Mouse (Mus musculus): ENCODE results near the gene Rptor.

Rptor gene

DNA sequence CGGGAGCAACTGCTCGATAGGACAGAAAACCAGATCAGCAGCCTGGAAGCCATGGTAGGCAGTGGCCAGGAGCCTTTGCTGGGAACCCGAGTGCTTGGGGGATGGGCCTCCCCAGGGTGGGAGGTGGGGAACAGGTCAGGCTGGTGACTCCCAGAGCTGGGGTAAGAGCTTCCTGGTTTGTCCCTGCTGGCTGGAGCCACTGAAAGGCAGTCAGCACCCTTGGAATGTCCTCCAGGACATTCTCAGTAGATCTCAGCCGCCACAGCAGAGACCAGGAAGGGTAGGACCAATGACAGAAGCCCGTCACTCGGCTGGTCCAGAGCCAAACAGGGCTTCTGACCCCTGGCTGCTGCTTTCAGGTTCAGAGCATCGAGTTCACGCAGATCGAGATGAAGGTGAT lies 313.0 kb downstream of the Rptor start:
- no peak for DNase-seq

DNA sequence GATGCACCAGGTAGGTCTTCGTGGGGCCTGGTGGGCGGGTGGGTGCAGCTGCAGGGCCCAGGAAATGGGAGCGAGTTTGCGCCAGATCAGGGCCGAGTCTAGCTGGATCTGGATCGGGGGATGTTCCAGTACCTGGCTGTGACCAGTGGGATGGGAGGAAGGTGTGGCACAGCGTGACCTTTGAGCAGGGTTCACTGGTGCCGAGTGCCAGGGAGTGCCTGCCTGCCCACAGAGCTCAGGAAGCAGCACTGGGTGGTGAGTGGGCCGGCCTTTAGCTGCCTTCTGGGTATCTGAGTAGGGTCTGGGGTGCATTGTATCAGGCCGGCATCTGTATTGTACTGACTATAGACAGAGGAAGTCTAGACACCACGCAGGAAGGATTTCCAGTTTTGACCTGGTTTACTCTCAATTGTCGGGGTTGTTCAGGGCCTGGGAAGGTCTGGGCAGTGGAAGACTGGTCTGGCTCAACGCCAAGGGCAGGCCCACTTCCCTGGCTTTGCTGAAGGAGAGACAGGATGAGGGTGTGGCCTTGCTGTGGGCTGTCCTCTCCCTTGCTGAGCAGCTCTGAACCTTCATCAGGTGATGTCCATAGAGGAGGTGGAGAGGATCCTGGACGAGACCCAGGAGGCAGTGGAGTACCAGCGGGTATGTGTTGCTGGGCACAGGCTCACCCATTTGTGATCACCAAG lies 313.5 kb downstream of the Rptor start:
- DNase-seq = no peak

GRCm38 (mm10) chr11:119916834-119917469 lies 314.2 kb downstream of the Rptor start:
- no peak for DNase-seq

DNA sequence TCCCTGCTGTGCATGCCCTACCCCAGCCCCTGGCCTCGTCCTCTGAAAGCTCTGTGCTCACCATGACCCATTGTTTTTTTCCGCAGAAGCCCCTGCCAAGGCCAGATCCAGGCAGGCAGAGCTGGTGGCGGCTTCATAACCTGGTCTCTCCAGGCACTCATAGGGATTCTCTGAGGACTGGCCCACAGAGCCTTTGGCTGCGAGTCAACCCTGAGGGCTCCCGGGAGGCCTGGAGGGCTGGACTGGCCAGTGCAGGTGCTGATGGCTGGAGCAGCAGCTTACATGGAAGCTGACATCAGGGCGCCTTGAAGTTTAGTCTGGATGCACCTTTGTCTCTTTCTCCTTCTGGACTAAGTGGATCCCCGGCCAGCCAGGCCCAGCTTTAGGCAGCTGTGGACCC lies 315.8 kb downstream of the Rptor start:
- DNase-seq = no peak

GRCm38 (mm10) chr11:119919432-119919831 lies 316.7 kb downstream of the Rptor start:
- no peak for DNase-seq

- DNase-seq = no peak
Measured at GRCm38 (mm10) chr11:119919897-119920296, 317.2 kb downstream of the Rptor start.

- no peak for DNase-seq
Measured at GRCm38 (mm10) chr11:119920668-119921067, 318.0 kb downstream of the Rptor start.

- DNase-seq = no peak
Measured at GRCm38 (mm10) chr11:119925176-119925575, 322.5 kb downstream of the Rptor start.

- no peak for DNase-seq
Measured at GRCm38 (mm10) chr11:119926762-119927161, 324.1 kb downstream of the Rptor start.

GRCm38 (mm10) chr11:119928023-119928681 lies 325.4 kb downstream of the Rptor start:
- peak; percentile 64 for DNase-seq

DNA sequence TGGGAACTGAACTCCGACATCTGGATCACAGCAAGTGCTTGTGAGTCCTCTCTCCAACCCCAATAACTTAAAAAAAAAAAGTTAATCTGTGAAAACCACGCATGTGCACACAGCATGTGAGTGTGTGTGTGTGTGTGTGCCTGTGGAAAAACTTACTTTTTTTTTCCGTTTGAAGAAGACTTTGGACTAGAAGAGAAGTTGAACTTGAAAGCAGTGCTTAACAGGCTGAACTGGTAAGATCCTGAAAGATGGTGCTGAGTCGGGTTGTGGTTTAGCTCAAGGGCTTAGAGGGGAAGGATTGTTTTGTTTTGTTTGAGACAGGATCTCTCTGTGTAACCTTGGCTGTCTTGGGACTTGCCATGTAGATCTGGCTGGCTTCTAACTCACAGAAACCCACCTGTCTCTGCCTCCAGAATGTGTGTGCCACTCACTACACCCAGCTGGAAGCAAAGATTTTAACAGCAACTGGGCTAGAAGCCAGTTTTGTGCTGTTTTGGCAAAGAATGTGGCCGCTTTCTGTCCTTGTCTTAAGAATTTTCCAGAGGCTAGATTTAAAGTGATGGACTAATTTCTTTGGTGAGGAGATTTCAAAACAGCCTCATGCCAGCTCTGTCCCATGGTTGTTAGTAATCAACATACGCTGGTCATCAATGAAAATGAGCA lies 327.0 kb downstream of the Rptor start:
- no peak for DNase-seq

DNA sequence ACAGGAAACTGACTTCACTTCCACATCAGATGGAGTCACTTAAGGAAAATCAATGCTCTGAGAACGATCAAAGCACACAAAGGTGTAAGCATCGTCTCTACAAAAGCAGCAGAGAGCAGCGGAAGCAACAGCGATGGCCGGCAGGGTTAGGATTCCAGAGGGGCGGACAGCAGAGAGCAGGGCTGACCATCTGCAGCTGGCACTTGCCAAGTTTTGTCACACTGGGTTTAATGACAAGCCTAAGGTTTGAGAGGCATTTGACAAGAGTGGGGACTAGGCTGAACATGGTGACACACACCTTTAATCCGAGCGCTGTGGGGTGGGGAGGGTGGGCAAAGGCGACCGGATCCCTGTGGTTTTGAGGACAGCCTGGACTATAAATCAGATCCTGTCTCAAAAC lies 329.1 kb downstream of the Rptor start:
- no peak for DNase-seq

GRCm38 (mm10) chr11:119933142-119933541 lies 330.4 kb downstream of the Rptor start:
- no peak for DNase-seq

GRCm38 (mm10) chr11:119933819-119934583 lies 331.3 kb downstream of the Rptor start:
- DNase-seq = no peak

DNA sequence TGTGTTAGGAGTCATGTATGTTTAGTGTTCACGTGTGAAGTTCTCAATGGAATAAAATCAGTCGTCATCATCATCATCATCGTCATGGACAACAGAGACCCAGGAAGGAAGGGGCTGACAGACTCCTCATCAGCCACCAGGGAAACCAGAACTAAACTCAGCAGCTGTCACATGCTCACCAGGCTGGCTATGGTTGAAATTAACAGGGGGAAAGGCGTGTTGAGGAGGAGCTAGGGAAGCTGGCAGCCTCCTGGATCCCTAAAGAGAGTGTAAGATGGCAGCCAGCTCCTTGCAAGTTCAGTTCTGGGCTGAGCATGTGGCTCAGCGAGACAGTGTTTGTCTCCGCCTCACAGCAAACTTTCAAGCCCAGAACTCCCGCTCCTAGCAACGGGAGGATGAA lies 332.1 kb downstream of the Rptor start:
- DNase-seq = no peak

DNA sequence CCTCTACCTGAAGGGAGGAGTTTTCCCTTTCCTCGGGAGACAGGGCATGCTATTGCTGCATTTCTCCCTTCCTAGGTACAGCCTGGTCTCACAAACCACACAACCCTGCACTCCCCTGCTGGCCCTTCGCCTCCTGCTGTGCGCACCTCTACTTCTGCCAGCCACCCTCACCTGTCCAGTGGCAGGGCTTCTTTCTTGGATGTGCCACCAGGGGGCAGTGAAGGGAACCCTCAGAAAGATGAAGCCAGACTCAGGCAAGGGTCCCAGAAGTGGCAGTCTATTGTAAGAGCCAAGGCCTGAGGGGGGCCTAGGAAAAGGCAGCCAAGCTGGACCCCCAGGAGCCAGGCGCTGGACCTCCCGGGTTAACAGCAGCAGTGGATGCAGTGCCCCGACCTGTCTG lies 332.8 kb downstream of the Rptor start:
- peak; percentile 72 for DNase-seq

DNA sequence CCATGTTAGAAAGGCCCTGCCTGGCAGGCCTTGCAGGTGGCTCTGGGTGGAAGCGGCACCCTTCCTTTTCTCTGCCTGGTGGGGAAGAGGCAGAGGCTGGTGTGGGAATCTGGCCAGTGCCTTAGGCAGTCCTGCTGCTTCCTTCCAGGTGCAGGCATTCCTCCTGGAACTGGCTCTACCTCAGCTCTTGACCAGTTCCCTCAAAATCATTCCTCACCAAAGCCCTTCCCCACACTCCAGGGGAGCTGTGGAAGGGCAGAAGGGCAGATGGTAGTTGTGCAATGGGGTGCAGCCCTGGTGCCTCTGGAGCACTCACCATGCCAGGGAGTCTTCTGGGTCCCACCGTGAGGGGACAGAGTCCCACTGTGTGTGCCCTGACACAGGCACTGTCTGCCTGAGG lies 333.8 kb downstream of the Rptor start:
- no peak for DNase-seq

DNA sequence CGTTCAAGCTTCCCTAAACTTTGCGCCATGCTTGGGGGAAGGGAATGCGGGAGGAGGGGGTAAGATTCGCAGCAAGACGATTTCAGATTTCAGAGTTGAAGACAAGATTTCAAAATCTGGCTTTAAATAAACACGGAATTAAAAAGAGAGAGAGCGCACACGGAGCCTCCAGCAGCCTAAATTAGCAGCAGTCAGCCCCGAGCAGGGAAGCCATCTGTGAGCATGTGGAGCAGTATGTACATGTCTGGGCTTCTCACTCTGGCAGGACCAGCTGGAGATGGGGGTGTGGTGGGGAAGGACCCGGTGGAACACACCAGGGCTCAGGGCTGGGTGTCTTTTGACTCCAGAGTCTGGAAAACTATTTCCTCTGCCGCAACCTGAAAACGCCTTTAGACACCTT lies 334.5 kb downstream of the Rptor start:
- DNase-seq = peak; percentile 89

DNA sequence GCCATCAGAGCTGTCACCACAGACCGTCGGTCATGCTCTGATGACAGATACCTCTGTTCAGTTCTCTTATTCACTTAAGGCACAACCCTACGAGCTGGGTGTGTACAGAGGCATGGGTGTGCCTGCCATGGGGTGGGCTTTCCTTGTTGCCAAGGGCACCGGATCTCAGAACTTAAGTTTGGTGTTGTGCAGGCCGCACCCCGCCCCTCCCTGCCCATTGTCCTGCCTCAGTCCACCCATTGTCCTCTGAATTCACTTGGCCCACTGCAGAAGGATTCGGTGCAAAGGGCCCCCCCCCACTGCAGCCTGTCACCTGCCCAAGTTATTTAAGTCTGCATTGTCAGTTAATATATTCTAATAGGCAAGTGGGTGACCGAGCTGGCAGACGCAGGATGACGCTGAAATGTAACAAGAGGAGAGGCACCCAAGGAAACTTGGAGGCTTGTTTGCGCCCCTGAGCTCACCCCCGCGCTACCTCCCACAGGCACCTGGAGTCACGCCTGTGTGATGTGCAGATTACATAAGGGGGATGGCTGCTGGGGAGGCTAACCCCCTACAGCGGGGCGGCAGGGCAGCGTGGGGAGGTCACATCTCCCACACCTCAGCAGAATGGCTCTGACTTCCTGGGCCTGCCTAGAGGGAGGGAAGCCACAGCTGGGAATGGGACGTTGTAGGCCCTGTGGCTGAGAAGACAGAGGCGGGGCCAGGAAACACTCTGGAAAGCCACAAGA lies 335.2 kb downstream of the Rptor start:
- peak; percentile 83 for DNase-seq

DNA sequence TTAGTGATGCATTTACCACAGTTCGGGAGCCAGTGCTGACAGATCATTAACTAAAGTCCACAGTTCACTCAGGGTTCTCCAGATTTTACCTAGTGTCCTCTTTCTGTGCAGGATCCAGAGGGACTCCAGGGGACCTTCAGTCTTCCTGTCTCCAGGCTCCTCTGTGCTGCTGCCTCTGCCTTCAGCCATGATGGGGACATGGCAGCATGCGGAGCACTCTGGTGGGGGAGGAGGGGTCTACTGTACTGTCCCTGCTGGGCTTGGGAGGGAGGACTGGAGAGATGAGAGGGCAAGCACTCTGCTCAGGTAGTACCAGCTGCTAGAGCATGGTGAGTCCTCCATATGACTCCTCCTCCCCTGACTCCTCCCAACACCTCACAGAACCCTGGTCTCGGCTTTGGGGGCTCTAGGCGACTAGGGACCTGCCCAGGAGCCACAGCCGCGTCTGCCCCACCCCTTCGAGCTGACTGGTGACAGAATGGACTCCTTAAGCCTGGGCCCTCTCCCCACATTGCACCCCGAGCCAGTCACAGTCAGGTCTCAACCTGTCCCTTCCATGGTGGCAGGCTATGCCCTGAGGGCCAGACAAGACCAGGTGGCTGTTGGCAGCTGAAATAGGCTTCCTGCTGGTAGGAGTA lies 336.5 kb downstream of the Rptor start:
- no peak for DNase-seq

GRCm38 (mm10) chr11:119939711-119940106 lies 337.0 kb downstream of the Rptor start:
- DNase-seq = no peak

DNA sequence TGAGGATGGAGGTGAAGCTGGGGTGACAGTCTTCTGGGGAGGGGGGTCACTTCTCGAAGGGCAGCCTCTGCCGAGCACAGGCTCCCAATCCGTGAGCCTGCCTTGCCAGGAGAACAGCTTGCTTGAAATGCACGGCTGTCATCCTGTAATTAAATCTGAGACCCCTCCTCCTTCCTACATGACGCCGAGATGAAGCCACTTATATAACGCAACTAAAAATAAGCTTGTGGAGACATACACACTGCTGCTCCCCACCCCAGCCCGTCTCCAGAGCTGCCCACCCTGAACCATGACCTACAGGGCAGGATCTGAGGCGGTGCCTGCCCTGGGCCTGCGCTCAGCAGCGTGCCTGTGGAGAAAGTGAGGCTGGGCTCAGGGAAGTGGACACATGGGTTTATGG lies 337.4 kb downstream of the Rptor start:
- DNase-seq = peak; percentile 58
